Mouse (Mus musculus): ENCODE data around the gene Akap6.

DNA sequence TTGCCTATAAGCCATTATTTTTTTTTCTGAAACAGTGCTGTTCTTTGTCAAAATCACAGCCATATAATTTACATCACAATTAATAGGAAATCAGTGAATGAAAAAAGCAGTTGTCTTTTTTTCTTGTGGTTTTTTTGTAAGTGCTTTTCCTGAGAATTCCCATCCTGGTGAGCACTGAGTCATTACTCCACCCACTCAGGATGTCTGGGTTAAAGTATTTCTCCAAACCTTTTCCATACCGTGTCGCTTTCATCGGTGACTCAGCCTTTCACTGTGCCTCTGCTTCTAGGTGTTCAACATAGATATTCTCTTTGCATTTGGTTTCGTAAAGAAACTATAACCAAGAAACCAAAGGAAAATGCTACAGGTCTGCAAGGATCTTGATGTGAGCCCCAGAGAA, 328.1 kb downstream of the Akap6 start:
- TF ChIP-seq CTCF (IDR thresholded peaks at IDR 0.05 in 2 of 3, conservative IDR thresholded peaks at IDR 0.05 in 1 of 3; ENCODE audit: control insufficient read depth in 1 of 3, insufficient read depth in 1 of 3, low read depth in 2 of 3, low read length in 3 of 3, poor library complexity in 1 of 3, severe bottlenecking in 1 of 3) (no peak), BHLHE40 (IDR thresholded peaks at IDR 0.05; ENCODE audit: borderline replicate concordance, low read depth, low read length) (no peak), POLR2AphosphoS5 (IDR thresholded peaks at IDR 0.05; ENCODE audit: borderline replicate concordance, low read depth, low read length) (no peak), MXI1 (IDR thresholded peaks at IDR 0.05; ENCODE audit: low read depth, low read length) (no peak), MYB (IDR thresholded peaks at IDR 0.05; ENCODE audit: low read depth, low read length) (no peak), USF2 (IDR thresholded peaks at IDR 0.05; ENCODE audit: borderline replicate concordance in 1 of 2, insufficient read depth in 1 of 2, low read depth in 1 of 2, low read length in 2 of 2) (no peak), POLR2A (IDR thresholded peaks at IDR 0.05; ENCODE audit: control insufficient read depth in 1 of 2, insufficient read depth in 1 of 2, low read depth in 1 of 2, low read length in 2 of 2, poor library complexity in 1 of 2) (no peak), CHD1 (IDR thresholded peaks at IDR 0.05; ENCODE audit: low read depth, low read length) (no peak)
